Mouse (Mus musculus): Measurements from ENCODE around the gene Prss40. TPM values are rescaled to one million over a fixed set of nuclear protein-coding genes. Genes with fewer than 3 reads are reported as not detected.

Prss40 gene
- polyA plus RNA-seq (2015; fragmentation: Nextera tagmentation; extraction: Ambion mirVana) = 0.14 TPM in 1 of 2 replicates, not detected in the other

DNA sequence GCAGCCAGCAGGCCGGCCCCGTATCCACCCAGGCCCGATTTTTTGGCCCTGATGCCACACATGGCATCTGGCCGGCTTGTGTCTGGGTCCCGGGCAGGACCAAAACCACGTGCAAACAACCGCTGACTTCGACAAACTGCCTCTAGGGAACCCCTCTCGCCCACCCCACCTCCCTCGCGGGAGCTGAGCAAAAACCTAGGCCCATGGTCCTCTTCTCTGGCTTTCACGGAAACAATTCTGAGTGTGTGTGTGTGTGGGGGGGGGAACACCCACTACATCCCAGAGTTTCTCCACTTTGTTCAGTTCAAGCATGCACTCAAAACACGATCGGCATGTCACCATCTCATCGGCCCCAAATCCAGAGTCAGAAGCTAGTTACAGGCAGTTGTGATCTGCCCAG is at the start of gene Prss40:
Prss40 (minus strand) TSS at position 101 of the 400 bp plus-strand sequence.
- no peaks in the 10 kb centered on the region for H3K4me1 ChIP-seq
- H3K4me2 ChIP-seq = no peak within 1 kb of the TSS
- H3K9me3 ChIP-seq = no peaks in the 10 kb centered on the region
- H3K9ac ChIP-seq = no peak within 1 kb of the TSS
- no peak for ATAC-seq (replicated peaks)
- 88% methylated on average over 15 of the region's 15 CpGs for WGBS
- no peak within 1 kb of the TSS for H3K4me3 ChIP-seq
- no peak within 1 kb of the TSS for H3K27ac ChIP-seq
- H3K36me3 ChIP-seq (replicated peaks) = no peaks in the 10 kb centered on the region
- no peaks in the 10 kb centered on the region for H3K27me3 ChIP-seq (replicated peaks)

DNA sequence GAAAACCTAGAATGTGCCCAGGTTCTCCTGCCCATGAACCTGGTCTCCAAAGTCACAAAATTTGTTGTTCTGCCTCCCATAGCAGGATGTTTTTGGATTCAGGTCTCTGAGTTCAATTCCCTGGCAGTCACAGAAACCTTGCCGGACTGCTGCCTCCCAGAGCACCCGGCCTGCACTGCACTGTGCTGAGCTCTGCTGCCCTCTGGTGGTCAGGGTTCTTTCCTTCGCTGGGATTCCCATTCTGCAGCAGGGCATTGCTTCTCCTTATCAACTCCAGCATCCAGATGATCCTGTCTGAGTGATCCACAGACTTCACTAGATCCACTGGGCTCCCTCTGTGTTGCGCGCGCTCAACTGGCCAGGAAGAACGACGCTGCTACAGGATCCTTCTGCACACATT is 41.6 kb upstream of the Prss40 start:
- Histone ChIP-seq H3K4me1 (no peaks in the 10 kb centered on the region), H3K4me2 (no peak overlapping the region), H3K9me3 (no peaks in the 10 kb centered on the region), H3K36me3 (replicated peaks) (no peaks in the 10 kb centered on the region), H3K9ac (no peak overlapping the region), H3K27me3 (replicated peaks) (no peaks in the 10 kb centered on the region), H3K4me3 (no peak overlapping the region), H3K27ac (no peak overlapping the region)
- whole genome bisulfite sequencing = 20% methylated on average over 8 of the region's 8 CpGs
- ATAC-seq (replicated peaks) = peak; percentile 89

DNA sequence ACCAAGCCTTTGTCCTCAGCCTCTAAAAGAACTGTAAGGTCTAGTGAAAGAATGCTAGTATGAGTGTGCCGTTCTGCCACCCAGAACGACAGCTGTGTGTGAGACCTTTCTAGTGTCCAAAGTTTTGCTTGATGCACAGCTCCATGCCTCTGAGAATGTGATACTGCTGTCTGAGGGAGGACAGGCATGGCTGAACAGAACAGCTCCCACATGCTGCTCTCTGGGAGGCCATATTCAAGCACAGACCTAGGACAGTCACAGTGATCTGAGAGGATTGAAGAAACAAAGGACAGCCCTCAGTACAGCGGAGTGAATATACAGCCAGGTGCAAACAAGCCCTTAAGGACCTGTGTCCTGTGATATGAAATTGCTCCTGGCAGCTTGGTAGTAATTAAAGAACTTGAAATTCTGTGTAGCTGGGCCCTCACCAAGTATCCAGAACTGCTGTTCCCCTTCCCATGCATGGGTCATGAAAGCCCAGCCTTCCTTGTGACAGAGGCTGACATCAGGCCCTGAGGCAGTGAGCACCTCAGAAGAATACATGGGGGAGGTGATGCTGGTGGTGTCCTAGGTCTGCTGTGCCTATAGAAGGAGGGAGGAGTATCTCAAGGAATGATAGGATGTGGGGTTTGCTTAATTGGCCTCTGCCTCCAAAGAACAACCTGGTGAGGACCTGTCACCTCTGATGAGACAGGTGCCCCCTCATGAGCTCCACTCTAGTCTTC is 40.7 kb upstream of the Prss40 start:
- Histone ChIP-seq H3K27me3 (replicated peaks) (no peaks in the 10 kb centered on the region), H3K4me2 (no peak overlapping the region), H3K9ac (no peak overlapping the region), H3K4me3 (no peak overlapping the region), H3K9me3 (no peaks in the 10 kb centered on the region), H3K27ac (no peak overlapping the region), H3K4me1 (no peaks in the 10 kb centered on the region), H3K36me3 (replicated peaks) (no peaks in the 10 kb centered on the region)
- WGBS = 83% methylated on average over 3 of the region's 3 CpGs
- no peak for ATAC-seq (replicated peaks)

DNA sequence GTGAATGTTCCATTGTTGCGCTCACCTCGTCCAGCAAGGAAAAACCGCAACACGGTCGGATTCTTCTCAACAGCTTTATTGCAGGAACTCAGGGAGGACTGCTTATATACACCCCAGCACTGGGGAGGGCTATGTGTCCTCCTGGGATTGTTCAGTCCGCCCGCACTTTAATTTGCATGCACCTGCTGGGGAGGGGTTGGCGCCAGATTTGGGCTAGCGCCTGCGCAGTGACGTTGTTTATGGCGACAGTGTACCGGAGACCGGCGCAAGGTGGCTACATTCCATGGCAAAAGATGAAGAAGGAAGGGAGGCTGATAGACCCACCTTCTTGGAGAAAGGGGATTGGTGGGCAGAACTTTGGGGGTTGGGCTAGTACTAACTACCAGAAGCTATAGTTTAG is 39.3 kb upstream of the Prss40 start:
- Histone ChIP-seq H3K9ac (no peak overlapping the region), H3K9me3 (0 out of 2 replicates have a peak, but pooled peaks cover 3% of the 10 kb centered on the region), H3K27ac (no peak overlapping the region), H3K27me3 (replicated peaks) (no peaks in the 10 kb centered on the region), H3K4me1 (no peaks in the 10 kb centered on the region), H3K4me3 (no peak overlapping the region), H3K4me2 (no peak overlapping the region), H3K36me3 (replicated peaks) (peaks cover 6% of the 10 kb centered on the region; the same call in 1 of the 2 replicates)
- 74% methylated on average over 15 of the region's 15 CpGs for WGBS
- ATAC-seq (replicated peaks) = no peak

DNA sequence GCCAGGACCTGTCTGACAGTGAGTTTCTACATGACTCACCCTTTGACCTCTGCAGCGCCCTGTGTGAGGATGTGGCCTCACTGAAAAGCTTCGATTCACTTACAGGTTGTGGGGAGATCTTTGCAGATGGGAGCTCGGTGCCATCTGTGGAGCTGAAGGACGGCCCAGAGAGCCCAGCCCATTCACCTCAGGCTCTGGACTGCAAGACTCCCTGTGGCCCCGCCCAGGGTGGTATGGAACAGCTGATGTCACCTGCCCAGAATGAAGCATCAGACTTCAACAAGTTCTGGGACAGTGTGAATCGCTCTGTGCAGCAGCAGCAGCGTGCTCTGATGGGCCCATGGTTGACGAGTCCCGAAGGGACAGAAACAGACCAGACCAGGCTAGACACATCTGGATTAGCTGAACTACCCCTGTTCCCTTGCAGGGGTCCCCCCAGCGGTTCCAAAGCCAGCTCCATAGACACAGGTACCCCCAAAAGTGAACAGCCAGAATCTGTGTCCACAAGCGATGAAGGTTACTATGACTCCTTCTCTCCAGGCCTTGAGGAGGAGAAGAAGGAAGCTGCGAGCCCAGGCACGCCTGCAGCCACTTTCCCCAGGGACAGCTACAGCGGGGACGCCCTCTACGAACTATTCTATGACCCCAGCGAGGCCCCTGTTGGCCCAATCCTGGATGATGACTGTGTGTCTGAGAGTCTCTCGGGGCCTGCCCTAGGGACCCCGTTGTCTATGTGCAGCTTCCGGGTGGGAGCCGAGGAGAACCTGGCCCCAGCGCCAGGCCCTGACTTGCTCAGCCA is 26.8 kb upstream of the Prss40 start:
- no peaks in the 10 kb centered on the region for H3K27me3 ChIP-seq (replicated peaks)
- no peak overlapping the region for H3K9ac ChIP-seq
- no peak for ATAC-seq (replicated peaks)
- no peak overlapping the region for H3K4me2 ChIP-seq
- H3K36me3 ChIP-seq (replicated peaks) = peaks cover 44% of the 10 kb centered on the region
- WGBS = 86% methylated on average over 22 of the region's 22 CpGs
- H3K4me3 ChIP-seq = no peak overlapping the region
- H3K9me3 ChIP-seq = no peaks in the 10 kb centered on the region
- H3K4me1 ChIP-seq = peaks cover 18% of the 10 kb centered on the region
- H3K27ac ChIP-seq = no peak overlapping the region

DNA sequence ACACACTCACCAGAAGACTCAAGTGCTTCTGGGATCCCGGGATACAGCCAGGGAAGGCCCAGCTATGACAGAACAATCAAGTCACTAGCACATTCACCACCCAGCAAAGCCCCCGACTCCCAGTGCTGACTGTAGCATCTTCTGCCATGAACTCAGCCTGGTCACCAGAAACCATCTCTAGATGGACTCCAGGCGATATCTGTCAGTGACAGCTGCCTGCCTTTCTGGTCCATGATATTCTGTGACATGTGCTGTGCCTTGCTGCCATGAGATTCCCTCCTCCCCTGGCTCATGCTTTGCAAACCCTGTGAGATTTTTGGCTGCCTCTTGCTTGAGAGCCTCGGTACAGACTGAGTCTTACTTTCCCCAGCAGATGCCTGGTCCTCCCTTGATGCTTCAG is 24.0 kb upstream of the Prss40 start:
- 84% methylated on average over 4 of the region's 4 CpGs for WGBS
- ATAC-seq (replicated peaks) = no peak

DNA sequence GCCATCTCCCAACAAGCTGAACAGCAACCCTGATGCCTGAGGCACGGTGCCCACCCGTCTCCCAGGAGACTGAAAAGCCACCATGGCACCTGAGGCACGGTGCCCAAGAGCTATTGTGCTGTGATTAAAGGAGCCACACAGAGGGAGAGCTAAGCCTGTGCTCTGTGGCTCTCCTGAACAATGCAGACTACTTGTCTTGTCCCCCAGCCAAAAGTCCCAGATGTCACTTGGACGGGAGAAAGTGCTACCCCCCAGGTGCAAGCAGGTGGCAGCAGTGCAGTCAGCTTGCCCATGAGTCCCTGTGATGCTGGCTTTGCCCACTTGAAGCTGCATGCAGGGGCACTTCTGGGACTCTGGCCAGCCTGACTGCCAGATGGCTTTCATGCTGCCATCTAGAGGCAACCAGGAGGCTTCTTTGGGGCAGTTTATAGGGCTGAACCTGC is 23.1 kb upstream of the Prss40 start:
- H3K27me3 ChIP-seq (replicated peaks) = no peaks in the 10 kb centered on the region
- H3K4me3 ChIP-seq = no peak overlapping the region
- H3K4me2 ChIP-seq = no peak overlapping the region
- H3K9ac ChIP-seq = no peak overlapping the region
- peak; percentile 43 for ATAC-seq (replicated peaks)
- no peaks in the 10 kb centered on the region for H3K9me3 ChIP-seq
- WGBS = 8% methylated on average over 4 of the region's 4 CpGs
- H3K27ac ChIP-seq = no peak overlapping the region
- peaks cover 38% of the 10 kb centered on the region for H3K4me1 ChIP-seq
- H3K36me3 ChIP-seq (replicated peaks) = peaks cover 22% of the 10 kb centered on the region

More for the DNA sequence above, 24.0 kb upstream of the Prss40 start:
- peaks cover 37% of the 10 kb centered on the region for H3K4me1 ChIP-seq
- no peak overlapping the region for H3K4me2 ChIP-seq
- H3K4me3 ChIP-seq = no peak overlapping the region
- no peak overlapping the region for H3K27ac ChIP-seq
- H3K27me3 ChIP-seq (replicated peaks) = no peaks in the 10 kb centered on the region
- peaks cover 31% of the 10 kb centered on the region for H3K36me3 ChIP-seq (replicated peaks)
- H3K9ac ChIP-seq = no peak overlapping the region
- no peaks in the 10 kb centered on the region for H3K9me3 ChIP-seq

DNA sequence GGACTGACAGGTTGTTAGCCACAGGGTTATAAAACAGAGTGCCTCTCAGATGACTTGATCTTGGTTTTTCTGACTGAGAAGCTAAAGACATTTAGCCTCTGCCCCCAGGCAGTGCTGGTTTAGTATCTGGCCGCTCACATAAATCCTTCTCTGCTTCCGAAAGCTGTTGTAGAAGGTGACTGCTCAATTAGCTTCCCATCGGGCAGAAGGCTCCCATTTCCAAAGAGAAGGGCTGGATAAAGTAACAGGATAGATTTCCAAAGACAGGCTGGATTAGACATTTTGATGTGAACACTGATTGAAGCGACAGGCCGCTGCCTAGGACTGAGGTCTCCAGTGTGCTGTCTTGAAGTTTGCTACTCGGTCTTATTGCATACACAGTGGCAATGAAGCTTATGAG is 21.5 kb upstream of the Prss40 start:
- 61% methylated on average over 6 of the region's 6 CpGs for WGBS
- no peak overlapping the region for H3K4me3 ChIP-seq
- peak overlapping the region; percentile 18 for H3K4me2 ChIP-seq
- no peak overlapping the region for H3K27ac ChIP-seq
- peaks cover 45% of the 10 kb centered on the region for H3K4me1 ChIP-seq
- H3K9me3 ChIP-seq = no peaks in the 10 kb centered on the region
- H3K9ac ChIP-seq = no peak overlapping the region
- no peak for ATAC-seq (replicated peaks)
- H3K36me3 ChIP-seq (replicated peaks) = peaks cover 6% of the 10 kb centered on the region; the same call in 1 of the 2 replicates
- peaks cover 3% of the 10 kb centered on the region; the same call in 1 of the 2 replicates for H3K27me3 ChIP-seq (replicated peaks)

DNA sequence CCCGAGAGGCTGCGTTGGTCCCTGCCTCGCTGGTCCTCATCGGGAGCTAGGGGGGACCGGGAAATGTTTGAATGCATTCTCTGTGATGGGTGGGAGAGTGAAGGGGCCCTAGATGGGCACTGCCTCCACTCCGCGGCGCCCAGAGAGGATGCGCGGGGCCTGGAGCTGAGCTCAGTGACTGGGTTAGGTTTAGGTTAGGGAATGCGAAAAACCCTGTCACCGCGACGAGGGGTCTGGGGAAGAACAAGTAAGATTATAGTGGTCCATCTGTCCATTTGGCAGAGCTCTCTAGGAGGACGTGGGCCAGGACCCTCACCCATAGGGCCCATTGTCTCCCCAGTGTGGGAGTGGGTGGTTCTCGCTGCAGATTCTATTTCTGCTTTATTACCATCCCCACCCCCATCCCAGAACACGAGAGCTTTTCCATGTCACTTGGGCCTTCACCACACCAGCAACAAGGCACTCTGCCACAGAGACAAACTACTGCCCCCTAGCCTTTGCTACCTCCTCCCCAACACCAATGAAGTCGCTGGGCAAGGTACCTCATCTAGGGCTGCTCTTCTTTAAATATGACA is 19.1 kb upstream of the Prss40 start:
- Histone ChIP-seq H3K36me3 (replicated peaks) (no peaks in the 10 kb centered on the region), H3K27me3 (replicated peaks) (peaks cover 6% of the 10 kb centered on the region; the same call in 1 of the 2 replicates), H3K4me1 (peaks cover 45% of the 10 kb centered on the region), H3K9ac (peak overlapping the region; percentile 84), H3K27ac (peak overlapping the region; percentile 90), H3K4me3 (peak overlapping the region; percentile 64), H3K4me2 (peak overlapping the region; percentile 92), H3K9me3 (no peaks in the 10 kb centered on the region)
- WGBS = under 1% methylated on average over 18 of the region's 18 CpGs
- peak; percentile 82 for ATAC-seq (replicated peaks)

DNA sequence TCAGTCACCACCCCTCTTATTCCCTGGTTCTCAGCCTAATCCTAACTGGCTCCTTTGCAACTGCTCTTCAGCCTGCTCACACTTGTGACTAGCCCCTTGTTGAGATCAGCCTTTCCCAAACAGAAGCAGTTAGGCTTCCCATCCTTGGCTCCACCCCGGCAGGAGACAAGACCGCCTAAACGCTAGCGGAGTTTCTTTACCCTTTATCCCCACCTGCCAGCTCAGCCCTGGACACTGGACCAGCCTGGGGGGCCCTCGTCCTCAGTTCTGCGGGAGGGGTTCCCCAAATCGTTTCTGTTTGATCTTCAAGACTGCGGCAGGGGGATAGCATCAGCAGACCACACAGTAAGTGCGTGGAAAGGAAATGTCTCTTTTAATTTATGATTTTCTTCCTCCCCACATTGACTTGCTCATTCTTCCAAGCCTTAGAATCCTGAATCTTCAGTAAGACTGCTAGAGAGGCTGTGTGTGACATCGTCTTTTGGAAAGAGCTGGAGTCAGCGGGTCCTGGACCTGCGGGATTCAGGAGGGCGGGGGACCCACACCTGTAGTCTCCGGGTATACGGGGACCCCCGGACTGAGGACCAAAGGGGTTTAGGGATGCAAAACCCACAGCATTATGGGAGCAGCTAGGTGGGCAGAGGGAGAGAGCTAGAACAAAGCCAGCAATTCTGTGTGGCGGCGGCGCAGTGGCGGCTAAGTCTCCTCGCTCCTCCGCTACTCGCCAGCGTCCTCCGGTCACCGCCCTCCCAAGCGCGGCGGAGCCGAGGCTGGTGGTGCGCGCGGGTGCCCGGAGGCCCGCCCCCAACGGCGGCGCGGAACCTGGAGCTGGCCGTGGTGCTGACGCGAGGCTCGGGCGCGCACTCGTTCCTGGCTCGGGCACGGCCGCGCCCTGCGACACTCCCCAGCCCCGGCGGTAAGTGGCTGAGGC is 18.4 kb upstream of the Prss40 start, which contains the start of gene Amer3:
Amer3 (plus strand) TSS at position 807 of the 931 bp plus-strand sequence.
- peaks cover 6% of the 10 kb centered on the region; the same call in 1 of the 2 replicates for H3K27me3 ChIP-seq (replicated peaks)
- H3K27ac ChIP-seq = peak within 1 kb of the TSS; percentile 90
- peak within 1 kb of the TSS; percentile 92 for H3K4me2 ChIP-seq
- peak within 1 kb of the TSS; percentile 64 for H3K4me3 ChIP-seq
- H3K4me1 ChIP-seq = peaks cover 38% of the 10 kb centered on the region
- WGBS = under 1% methylated on average over 53 of the region's 53 CpGs
- H3K36me3 ChIP-seq (replicated peaks) = no peaks in the 10 kb centered on the region
- H3K9me3 ChIP-seq = no peaks in the 10 kb centered on the region
- peak within 1 kb of the TSS; percentile 84 for H3K9ac ChIP-seq
- peak; percentile 95 for ATAC-seq (replicated peaks)

DNA sequence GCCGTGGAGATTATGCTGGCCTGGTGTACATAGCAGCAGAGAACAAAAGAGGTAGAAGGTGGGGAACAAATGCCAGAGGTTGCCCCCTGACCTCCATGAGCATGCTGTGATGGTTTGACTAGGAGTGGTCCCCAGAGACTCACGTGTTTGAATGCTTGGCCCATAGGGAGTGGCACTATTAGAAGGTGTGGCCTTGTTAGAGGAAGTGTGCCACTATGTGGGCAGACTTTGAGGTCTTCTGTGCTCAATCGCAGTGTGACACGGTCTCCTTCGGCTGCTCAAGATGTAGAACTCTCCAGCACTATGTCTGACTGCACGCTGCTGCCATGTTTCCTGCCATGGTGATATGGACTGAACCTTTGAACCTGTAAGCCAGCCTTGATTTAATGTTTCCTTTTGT is 12.5 kb upstream of the Prss40 start:
- Histone ChIP-seq H3K4me1 (no peaks in the 10 kb centered on the region), H3K4me2 (no peak overlapping the region), H3K9me3 (no peaks in the 10 kb centered on the region), H3K27ac (no peak overlapping the region), H3K27me3 (replicated peaks) (peaks cover 6% of the 10 kb centered on the region; the same call in 1 of the 2 replicates), H3K9ac (no peak overlapping the region), H3K36me3 (replicated peaks) (no peaks in the 10 kb centered on the region), H3K4me3 (no peak overlapping the region)
- 72% methylated on average over 6 of the region's 6 CpGs for WGBS
- no peak for ATAC-seq (replicated peaks)

Measured in midbrain, embryonic 15.5 days (tissue).